Mouse (Mus musculus): ENCODE data around the gene Rbm44. TPM values are rescaled to one million over a fixed set of nuclear protein-coding genes. Genes with fewer than 3 reads are reported as not detected.

Gene Rbm44
- total and polyA plus RNA-seq, 3 experiments = not detected

DNA sequence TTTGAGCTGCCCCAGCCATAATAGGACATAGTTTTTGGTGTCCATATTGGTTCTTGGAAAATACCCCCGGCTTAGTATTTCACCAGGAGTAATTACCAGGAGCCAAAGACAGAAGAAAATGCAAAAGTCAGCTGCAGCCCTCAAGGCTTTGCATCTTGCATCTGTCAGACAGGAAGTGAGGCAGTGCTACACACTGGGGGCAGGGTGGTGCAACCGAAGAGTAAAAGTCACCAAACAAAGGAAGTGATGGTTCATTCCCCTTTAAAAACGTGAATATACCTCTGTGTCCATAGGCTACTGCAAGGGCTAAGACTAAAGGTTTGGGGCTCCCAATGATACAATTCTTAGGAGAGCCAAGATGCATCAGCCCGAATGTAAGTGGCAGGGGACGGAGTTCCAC, 48.4 kb upstream of the Rbm44 start:
- no peaks in the 10 kb centered on the region for H3K27me3 ChIP-seq (ENCODE audit: control insufficient read depth in 1 of 2, insufficient read depth in 2 of 2, low read length in 2 of 2)
- H3K36me3 ChIP-seq (ENCODE audit: control insufficient read depth in 1 of 2, insufficient read depth in 2 of 2, low read length in 2 of 2) = peaks cover 0 to 11% of the 10 kb centered on the region in 2 experiments; a peak in 2 of 4 replicates
- H3K27ac ChIP-seq (ENCODE audit: control insufficient read depth, low read depth, low read length) = no peak overlapping the region
- no peak overlapping the region for H3K4me3 ChIP-seq (ENCODE audit: control insufficient read depth in 1 of 2, insufficient read depth in 1 of 2, low read depth in 2 of 2, low read length in 2 of 2)
- DNase-seq (ENCODE audit: low read depth, low spot score) = no peak
- no peak overlapping the region for H3K9ac ChIP-seq (ENCODE audit: control insufficient read depth, low read depth, low read length, poor library complexity, severe bottlenecking)
- no peaks in the 10 kb centered on the region for H3K79me2 ChIP-seq (ENCODE audit: control insufficient read depth, insufficient read depth, low read length, poor library complexity)
- TF ChIP-seq ZC3H11A (IDR thresholded peaks at IDR 0.05; ENCODE audit: low read depth, low read length) = no peak
- no peak for TF ChIP-seq USF2 (IDR thresholded peaks at IDR 0.05; ENCODE audit: borderline replicate concordance in 1 of 2, insufficient read depth in 1 of 2, low read depth in 1 of 2, low read length in 2 of 2)
- no peak for TF ChIP-seq USF1 (IDR thresholded peaks at IDR 0.05; ENCODE audit: low read depth, low read length)
- no peak for TF ChIP-seq MAX (IDR thresholded peaks at IDR 0.05; ENCODE audit: low read length)
- TF ChIP-seq BHLHE40 (IDR thresholded peaks at IDR 0.05; ENCODE audit: borderline replicate concordance, low read depth, low read length) = no peak
- no peak for TF ChIP-seq POLR2AphosphoS5 (IDR thresholded peaks at IDR 0.05; ENCODE audit: borderline replicate concordance, low read depth, low read length)
- no peaks in the 10 kb centered on the region for H3K9me3 ChIP-seq (replicated peaks; ENCODE audit: insufficient read depth, low read length)
- H3K4me1 ChIP-seq (ENCODE audit: control insufficient read depth in 1 of 2, insufficient read depth in 2 of 2, low read length in 2 of 2) = peaks cover 5 to 6% of the 10 kb centered on the region in 2 experiments

DNA sequence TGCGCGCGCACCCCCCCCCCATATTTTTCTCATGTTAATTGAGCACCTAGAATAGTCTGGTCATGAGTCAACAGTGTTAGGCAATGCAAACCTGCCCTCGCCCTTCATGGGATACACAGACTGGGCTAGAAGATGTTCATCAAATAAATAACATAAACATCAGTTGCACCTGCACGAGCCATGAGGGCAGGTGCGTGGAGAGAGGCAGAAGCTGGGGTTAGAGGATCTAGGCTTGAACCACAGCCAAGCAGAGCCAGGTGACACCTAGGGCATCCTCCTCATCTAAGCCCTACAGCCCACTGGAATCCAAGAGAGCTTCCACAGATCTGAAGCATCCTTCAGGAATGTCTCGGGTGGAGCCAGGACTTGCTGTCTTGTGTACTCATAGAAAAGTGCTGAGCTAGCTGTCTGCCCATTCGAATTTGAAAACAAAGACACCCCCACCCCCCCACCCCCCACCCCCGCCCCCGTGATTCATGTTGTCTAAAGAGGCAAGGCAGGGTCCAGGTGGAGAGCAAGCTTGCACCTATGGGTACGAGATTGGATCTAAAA, 47.5 kb upstream of the Rbm44 start:
- peaks cover 5 to 6% of the 10 kb centered on the region in 2 experiments for H3K4me1 ChIP-seq (ENCODE audit: control insufficient read depth in 1 of 2, insufficient read depth in 2 of 2, low read length in 2 of 2)
- H3K36me3 ChIP-seq (ENCODE audit: control insufficient read depth in 1 of 2, insufficient read depth in 2 of 2, low read length in 2 of 2) = peaks cover 0 to 11% of the 10 kb centered on the region in 2 experiments; a peak in 2 of 4 replicates
- TF ChIP-seq JUND (IDR thresholded peaks at IDR 0.05; ENCODE audit: low read depth, low read length) (no peak), MAFK (IDR thresholded peaks at IDR 0.05; ENCODE audit: borderline replicate concordance, low read depth, low read length) (no peak), ELF1 (IDR thresholded peaks at IDR 0.05; ENCODE audit: low read depth, low read length) (no peak), GABPA (IDR thresholded peaks at IDR 0.05; ENCODE audit: low read depth, low read length) (no peak)
- H3K27me3 ChIP-seq (ENCODE audit: control insufficient read depth in 1 of 2, insufficient read depth in 2 of 2, low read length in 2 of 2) = no peaks in the 10 kb centered on the region
- H3K9ac ChIP-seq (ENCODE audit: control insufficient read depth, low read depth, low read length, poor library complexity, severe bottlenecking) = no peak overlapping the region
- H3K27ac ChIP-seq (ENCODE audit: control insufficient read depth, low read depth, low read length) = no peak overlapping the region
- no peak overlapping the region for H3K4me3 ChIP-seq (ENCODE audit: control insufficient read depth in 1 of 2, insufficient read depth in 1 of 2, low read depth in 2 of 2, low read length in 2 of 2)
- no peaks in the 10 kb centered on the region for H3K9me3 ChIP-seq (replicated peaks; ENCODE audit: insufficient read depth, low read length)
- no peaks in the 10 kb centered on the region for H3K79me2 ChIP-seq (ENCODE audit: control insufficient read depth, insufficient read depth, low read length, poor library complexity)
- no peak for DNase-seq (ENCODE audit: low read depth, low spot score)

- no peak for TF ChIP-seq MEF2A (IDR thresholded peaks at IDR 0.05; ENCODE audit: extremely low read depth, insufficient replicate concordance, low read depth, low read length, poor library complexity, severe bottlenecking)
- TF ChIP-seq SMC3 (IDR thresholded peaks at IDR 0.05; ENCODE audit: low read depth, low read length) = peak; percentile 94
- TF ChIP-seq ZC3H11A (IDR thresholded peaks at IDR 0.05; ENCODE audit: low read depth, low read length) = peak; percentile 89
- peak; percentile 94 for TF ChIP-seq RAD21 (IDR thresholded peaks at IDR 0.05; ENCODE audit: low read depth, low read length)
- TF ChIP-seq CTCF (IDR thresholded peaks at IDR 0.05 in 2 of 3, conservative IDR thresholded peaks at IDR 0.05 in 1 of 3; ENCODE audit: control insufficient read depth in 1 of 3, insufficient read depth in 1 of 3, low read depth in 2 of 3, low read length in 3 of 3, poor library complexity in 1 of 3, severe bottlenecking in 1 of 3) = peak; percentile 91 to 95 (median 93)
- H3K36me3 ChIP-seq (ENCODE audit: control insufficient read depth in 1 of 2, insufficient read depth in 2 of 2, low read length in 2 of 2) = peaks cover 0 to 9% of the 10 kb centered on the region in 2 experiments; a peak in 2 of 4 replicates
- no peak overlapping the region for H3K27ac ChIP-seq (ENCODE audit: control insufficient read depth, low read depth, low read length)
- no peaks in the 10 kb centered on the region for H3K27me3 ChIP-seq (ENCODE audit: control insufficient read depth in 1 of 2, insufficient read depth in 2 of 2, low read length in 2 of 2)
- H3K9me3 ChIP-seq (replicated peaks; ENCODE audit: insufficient read depth, low read length) = no peaks in the 10 kb centered on the region
- H3K4me3 ChIP-seq (ENCODE audit: control insufficient read depth in 1 of 2, insufficient read depth in 1 of 2, low read depth in 2 of 2, low read length in 2 of 2) = no peak overlapping the region
- H3K9ac ChIP-seq (ENCODE audit: control insufficient read depth, low read depth, low read length, poor library complexity, severe bottlenecking) = no peak overlapping the region
- peak; percentile 69 for DNase-seq (ENCODE audit: low read depth, low spot score)
- H3K4me1 ChIP-seq (ENCODE audit: control insufficient read depth in 1 of 2, insufficient read depth in 2 of 2, low read length in 2 of 2) = peaks cover 5 to 6% of the 10 kb centered on the region in 2 experiments
- H3K79me2 ChIP-seq (ENCODE audit: control insufficient read depth, insufficient read depth, low read length, poor library complexity) = no peaks in the 10 kb centered on the region
Observed at GRCm38 (mm10) chr1:91098887-91099286, 46.0 kb upstream of the Rbm44 start.
